Mouse (Mus musculus) embryonic facial prominence, embryonic 14.5 days (tissue): Measurements from ENCODE around the gene Mcee. TPM values are rescaled to one million over a fixed set of nuclear protein-coding genes. Genes with fewer than 3 reads are reported as not detected.
A peak's percentile ranks its signal among the peaks of the same experiment; 100 is the strongest.

Source experiments
- ATAC-seq: fragments of 200-750 bp; cut with Nextera tagmentation; 2 replicates; pipeline ENCODE4 v1.8.0; 2017; ENCODE audit warnings: low read depth, moderate number of reproducible peaks, moderate TSS enrichment
- DNase-seq: peaks from one replicate; pipeline ENCODE4 v3.0.0-alpha.2; 2015; ENCODE audit warnings: low spot score
- H3K27ac ChIP-seq: fragments of 300-500 bp; sonication (generic); replicated peaks from 2 replicates; pipeline ENCODE4 v1.5.1; 2014; ENCODE audit warnings: low read depth, mild to moderate bottlenecking, low read length, moderate library complexity
- H3K27me3 ChIP-seq: fragments of 300-500 bp; sonication (generic); replicated peaks from 2 replicates; pipeline ENCODE4 v1.6.1; 2014; ENCODE audit warnings: low read length; ENCODE audit not compliant: control insufficient read depth, insufficient read depth
- H3K36me3 ChIP-seq: fragments of 300-500 bp; sonication (generic); 2 replicates; pipeline ENCODE4 v1.6.1; 2014; ENCODE audit warnings: low read length, mixed read lengths; ENCODE audit not compliant: control insufficient read depth, insufficient read depth
- H3K4me1 ChIP-seq: fragments of 300-500 bp; sonication (generic); 2 replicates; pipeline ENCODE4 v1.6.1; 2014; ENCODE audit warnings: antibody characterized with exemption, low read length; ENCODE audit not compliant: control insufficient read depth, insufficient read depth
- H3K4me2 ChIP-seq: fragments of 300-500 bp; sonication (generic); 2 replicates; pipeline ENCODE4 v1.6.1; 2014; ENCODE audit warnings: low read depth, mild to moderate bottlenecking, low read length, moderate library complexity, mixed read lengths
- H3K4me3 ChIP-seq: fragments of 300-500 bp; sonication (generic); 2 replicates; pipeline ENCODE4 v1.5.1; 2014; ENCODE audit warnings: low read depth, mild to moderate bottlenecking, low read length
- H3K9ac ChIP-seq: fragments of 300-500 bp; sonication (generic); 2 replicates; pipeline ENCODE4 v1.6.1; 2014; ENCODE audit warnings: low read depth, mild to moderate bottlenecking, low read length, moderate library complexity, mixed read lengths
- H3K9me3 ChIP-seq: fragments of 300-500 bp; sonication (generic); 2 replicates; pipeline ENCODE4 v1.6.1; 2016; ENCODE audit warnings: low read length; ENCODE audit not compliant: control insufficient read depth
- WGBS: fragments of 180-500 bp; shearing (Covaris S2); extraction: QIAGEN DNeasy Blood & Tissue Kit; methylation state at CpG from one replicate; pipeline ENCODE4 v1.1.7; 2014; 5-methylcytosine and 5-hydroxymethylcytosine counted together
- polyA plus RNA-seq: library from polyadenylated mRNA; unstranded; fragments of >200 nt; fragmentation: Nextera tagmentation; extraction: Ambion mirVana; gene quantifications from 2 replicates; pipeline ENCODE4 v1.2.1, GENCODE M21; 2014

The Mcee gene
- 62.3 and 74.1 TPM in 2 replicates for polyA plus RNA-seq

- under 1% methylated on average over 53 of the region's 54 CpGs for WGBS
- Histone ChIP-seq H3K4me1 (0 out of 2 replicates have a peak, but pooled peaks cover 4% of the 10 kb centered on the region), H3K9me3 (no peaks in the 10 kb centered on the region), H3K27ac (peak within 1 kb of the TSS; percentile 78), H3K4me2 (peak within 1 kb of the TSS; percentile 94), H3K27me3 (no peaks in the 10 kb centered on the region), H3K4me3 (peak within 1 kb of the TSS; percentile 82), H3K9ac (peak within 1 kb of the TSS; percentile 81), H3K36me3 (peaks cover 25% of the 10 kb centered on the region)
- peak; percentile 97 for DNase-seq
- peak; percentile 98 for ATAC-seq
Measured at GRCm38 (mm10) chr7:64392122-64392818, at the start of gene Mcee, which contains the start of gene Mphosph10. Mcee (plus strand) TSS chr7:64392607. Mphosph10 (minus strand) TSS chr7:64392268.

GRCm38 (mm10) chr7:64347813-64348212 lies 44.6 kb upstream of the Mcee start:
- H3K4me2 ChIP-seq = no peak overlapping the region
- no peaks in the 10 kb centered on the region for H3K4me1 ChIP-seq
- no peaks in the 10 kb centered on the region for H3K27me3 ChIP-seq
- peaks cover 57% of the 10 kb centered on the region for H3K36me3 ChIP-seq
- 94% methylated on average over 1 of the region's 1 CpGs for WGBS
- no peak overlapping the region for H3K27ac ChIP-seq
- no peak for ATAC-seq
- no peak overlapping the region for H3K9ac ChIP-seq
- no peak for DNase-seq
- H3K4me3 ChIP-seq = no peak overlapping the region
- H3K9me3 ChIP-seq = no peaks in the 10 kb centered on the region

GRCm38 (mm10) chr7:64349147-64349861 lies 43.1 kb upstream of the Mcee start:
- Histone ChIP-seq H3K9ac (no peak overlapping the region), H3K4me3 (no peak overlapping the region), H3K4me1 (no peaks in the 10 kb centered on the region), H3K27ac (no peak overlapping the region), H3K4me2 (no peak overlapping the region), H3K27me3 (no peaks in the 10 kb centered on the region), H3K36me3 (peaks cover 72% of the 10 kb centered on the region), H3K9me3 (no peaks in the 10 kb centered on the region)
- DNase-seq (no peak), ATAC-seq (no peak)
- WGBS = 85% methylated on average over 15 of the region's 15 CpGs

GRCm38 (mm10) chr7:64351087-64351486 lies 41.3 kb upstream of the Mcee start:
- Histone ChIP-seq H3K27me3 (no peaks in the 10 kb centered on the region), H3K27ac (no peak overlapping the region), H3K4me1 (no peaks in the 10 kb centered on the region), H3K4me2 (no peak overlapping the region), H3K4me3 (no peak overlapping the region), H3K9me3 (no peaks in the 10 kb centered on the region), H3K36me3 (peaks cover 71% of the 10 kb centered on the region), H3K9ac (no peak overlapping the region)
- ATAC-seq = no peak
- no peak for DNase-seq
- WGBS = 59% methylated on average over 4 of the region's 4 CpGs

GRCm38 (mm10) chr7:64354206-64354605 lies 38.2 kb upstream of the Mcee start:
- no peaks in the 10 kb centered on the region for H3K27me3 ChIP-seq
- peaks cover 67% of the 10 kb centered on the region for H3K36me3 ChIP-seq
- no peaks in the 10 kb centered on the region for H3K9me3 ChIP-seq
- no peaks in the 10 kb centered on the region for H3K4me1 ChIP-seq
- DNase-seq (no peak), ATAC-seq (no peak)
- no peak overlapping the region for H3K27ac ChIP-seq
- no peak overlapping the region for H3K4me3 ChIP-seq
- WGBS = 76% methylated on average over 13 of the region's 14 CpGs
- H3K4me2 ChIP-seq = no peak overlapping the region
- H3K9ac ChIP-seq = no peak overlapping the region

GRCm38 (mm10) chr7:64356661-64357060 lies 35.7 kb upstream of the Mcee start:
- no peaks in the 10 kb centered on the region for H3K9me3 ChIP-seq
- DNase-seq (no peak), ATAC-seq (no peak)
- peaks cover 71% of the 10 kb centered on the region for H3K36me3 ChIP-seq
- no peak overlapping the region for H3K9ac ChIP-seq
- no peak overlapping the region for H3K4me3 ChIP-seq
- no peaks in the 10 kb centered on the region for H3K4me1 ChIP-seq
- no peaks in the 10 kb centered on the region for H3K27me3 ChIP-seq
- WGBS = 94% methylated on average over 5 of the region's 5 CpGs
- no peak overlapping the region for H3K27ac ChIP-seq
- H3K4me2 ChIP-seq = no peak overlapping the region

GRCm38 (mm10) chr7:64357405-64357804 lies 35.0 kb upstream of the Mcee start:
- ATAC-seq (no peak), DNase-seq (no peak)
- Histone ChIP-seq H3K9ac (no peak overlapping the region), H3K27ac (no peak overlapping the region), H3K27me3 (no peaks in the 10 kb centered on the region), H3K4me2 (no peak overlapping the region), H3K36me3 (peaks cover 71% of the 10 kb centered on the region), H3K9me3 (no peaks in the 10 kb centered on the region), H3K4me3 (no peak overlapping the region), H3K4me1 (no peaks in the 10 kb centered on the region)
- 88% methylated on average over 9 of the region's 9 CpGs for WGBS

- no peak for ATAC-seq
- peaks cover 71% of the 10 kb centered on the region for H3K36me3 ChIP-seq
- no peaks in the 10 kb centered on the region for H3K27me3 ChIP-seq
- H3K9me3 ChIP-seq = no peaks in the 10 kb centered on the region
- no peaks in the 10 kb centered on the region for H3K4me1 ChIP-seq
- H3K9ac ChIP-seq = no peak overlapping the region
- H3K27ac ChIP-seq = no peak overlapping the region
- H3K4me3 ChIP-seq = no peak overlapping the region
- H3K4me2 ChIP-seq = no peak overlapping the region
- WGBS = 85% methylated on average over 5 of the region's 6 CpGs
- no peak for DNase-seq
Measured at GRCm38 (mm10) chr7:64358666-64359065, 33.7 kb upstream of the Mcee start.
